Mouse (Mus musculus) megakaryocyte, embryonic 14.5 days (primary cell): ENCODE data around the gene Cables2.

Source experiments
- FLI1 ChIP-seq: IDR thresholded peaks from 2 replicates; pipeline ENCODE4 v1.6.1; 2012; ENCODE audit warnings: low read length, inconsistent platforms, mixed read lengths
- GATA1 ChIP-seq: IDR thresholded peaks from 3 replicates; pipeline ENCODE4 v1.6.1; 2012; ENCODE audit warnings: mixed read lengths, low read length, inconsistent platforms, borderline replicate concordance

DNA sequence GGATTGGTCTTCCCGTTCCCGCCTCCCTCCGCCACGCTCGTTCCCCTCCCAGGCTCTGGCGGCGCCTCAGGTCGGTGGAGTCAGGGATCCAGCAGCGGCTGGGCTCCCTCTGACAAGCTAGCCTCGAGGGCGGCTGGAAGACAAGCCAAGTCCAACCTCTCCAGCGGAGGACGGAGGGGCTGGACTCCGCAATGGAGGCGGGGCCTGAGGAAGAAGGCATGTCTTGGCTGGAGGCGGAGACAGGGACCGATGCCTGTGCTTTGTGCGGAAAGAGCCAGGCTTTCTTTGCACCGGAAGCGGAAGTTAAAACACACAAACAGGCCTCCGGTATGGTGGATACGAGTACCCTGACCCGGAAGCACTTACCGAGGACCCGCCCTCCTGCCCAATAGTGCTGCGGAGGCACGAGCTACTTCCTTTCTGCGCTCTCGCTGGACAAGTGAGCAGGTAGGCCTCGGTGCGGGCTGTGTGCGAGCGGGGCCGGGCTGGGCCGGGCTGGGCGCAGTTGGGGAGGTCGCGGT lies 16.2 kb downstream of the Cables2 start, which contains the start of gene Rps21:
- TF ChIP-seq GATA1 = no peak
- peak; percentile 42; the same call in 1 of the 2 replicates for TF ChIP-seq FLI1
